Mouse (Mus musculus) neural tube, embryonic 15.5 days (tissue): ENCODE data around the gene Zmym4. TPM values are rescaled to one million over a fixed set of nuclear protein-coding genes. Genes with fewer than 3 reads are reported as not detected.
"Not testable (repeated sequence)": the region's sequence is repeated elsewhere in the genome, so short reads cannot be mapped to it uniquely, and the experiment has no call there.

ENCODE experiments used
- ATAC-seq: fragments of 200-750 bp; cut with Nextera tagmentation; 2 replicates; pipeline ENCODE4 v1.8.0; 2017; ENCODE audit warnings: mild to moderate bottlenecking, moderate TSS enrichment, moderate library complexity; ENCODE audit not compliant: low FRiP score
- H3K27ac ChIP-seq: fragments of 300-500 bp; sonication (generic); replicated peaks from 2 replicates; pipeline ENCODE4 v1.5.1; 2015; ENCODE audit warnings: mild to moderate bottlenecking, inconsistent platforms
- H3K27me3 ChIP-seq: fragments of 300-500 bp; sonication (generic); replicated peaks from 2 replicates; pipeline ENCODE4 v1.6.1; 2015; ENCODE audit warnings: inconsistent platforms
- H3K36me3 ChIP-seq: fragments of 300-500 bp; sonication (generic); 2 replicates; pipeline ENCODE4 v1.6.1; 2015; ENCODE audit warnings: inconsistent platforms
- H3K4me1 ChIP-seq: fragments of 300-500 bp; sonication (generic); 2 replicates; pipeline ENCODE4 v1.6.1; 2015; ENCODE audit warnings: inconsistent platforms
- H3K4me2 ChIP-seq: fragments of 300-500 bp; sonication (generic); 2 replicates; pipeline ENCODE4 v1.6.1; 2015; ENCODE audit warnings: inconsistent platforms, mild to moderate bottlenecking, moderate library complexity
- H3K4me3 ChIP-seq: fragments of 300-500 bp; sonication (generic); replicated peaks from 2 replicates; pipeline ENCODE4 v1.5.1; 2015; ENCODE audit warnings: mild to moderate bottlenecking, inconsistent platforms
- H3K9ac ChIP-seq: fragments of 300-500 bp; sonication (generic); replicated peaks from 2 replicates; pipeline ENCODE4 v1.6.1; 2015; ENCODE audit warnings: mild to moderate bottlenecking, inconsistent platforms
- H3K9me3 ChIP-seq: fragments of 300-500 bp; sonication (generic); replicated peaks from 2 replicates; pipeline ENCODE4 v1.6.1; 2016; ENCODE audit warnings: inconsistent platforms
- WGBS: fragments of 180-500 bp; shearing (Covaris S2); methylation state at CpG from one replicate; pipeline ENCODE4 v1.1.7; 2015; ENCODE audit warnings: mixed read lengths; 5-methylcytosine and 5-hydroxymethylcytosine counted together
- polyA plus RNA-seq: library from polyadenylated mRNA; unstranded; fragments of >200 nt; fragmentation: Nextera tagmentation; extraction: Ambion mirVana; gene quantifications from 2 replicates; pipeline ENCODE4 v1.2.1, GENCODE M21; 2015

Gene Zmym4
- 22.6 and 24.9 TPM in 2 replicates for polyA plus RNA-seq

DNA sequence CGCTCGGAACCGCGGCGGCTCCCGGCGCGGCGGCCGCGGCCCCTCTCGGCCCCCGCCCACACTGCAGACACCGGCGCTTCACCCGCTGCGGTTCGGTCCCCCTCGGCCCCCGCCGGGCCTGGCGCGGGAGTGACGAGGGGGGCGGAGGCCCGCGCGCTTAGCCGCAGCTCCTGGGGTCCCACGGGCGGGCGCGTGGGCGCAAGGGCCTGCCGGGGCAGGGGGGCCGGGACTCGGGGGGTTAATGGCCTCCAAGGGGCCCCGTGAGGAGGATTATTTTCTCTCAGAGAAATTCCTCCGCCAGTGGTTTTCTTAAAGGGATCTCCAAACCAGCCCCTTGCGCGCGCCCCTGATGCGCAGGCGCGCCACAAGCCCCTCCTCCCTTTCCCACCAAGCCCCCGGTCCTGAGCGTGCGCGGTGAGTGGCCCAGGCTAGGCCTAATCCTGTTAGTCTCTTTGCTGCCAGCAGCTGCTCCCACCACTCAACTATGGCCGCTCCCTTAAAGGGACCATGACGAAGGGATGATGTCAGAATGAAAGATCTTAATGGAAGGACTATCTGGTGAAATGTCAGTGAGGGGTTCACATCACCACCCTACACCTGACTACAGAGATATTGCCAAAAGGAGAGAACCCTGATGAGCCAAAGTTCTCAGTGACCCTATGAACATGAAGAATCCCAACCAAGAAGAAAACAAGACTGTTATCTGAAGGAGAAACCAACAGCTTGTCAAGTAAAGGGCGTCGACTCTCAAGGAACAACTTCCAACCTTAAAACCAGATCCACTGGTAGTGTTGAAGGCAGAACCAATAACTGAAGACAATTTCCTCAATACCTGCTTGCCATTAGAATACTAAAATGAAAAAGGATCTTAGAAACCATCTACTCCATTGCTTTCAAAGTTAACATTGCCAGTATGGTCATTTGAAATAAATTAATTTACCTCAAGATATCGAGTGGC lies at the start of gene Zmym4:
Gene Zmym4 (minus strand): TSS at position 272 of the 958 bp plus-strand sequence.
- H3K9ac ChIP-seq: peak within 1 kb of the TSS; percentile 91
- peak within 1 kb of the TSS; percentile 68 for H3K4me3 ChIP-seq
- H3K9me3 ChIP-seq: no peaks in the 10 kb centered on the region
- no peaks in the 10 kb centered on the region for H3K27me3 ChIP-seq
- no peaks in the 10 kb centered on the region for H3K36me3 ChIP-seq
- WGBS: 6% methylated on average over 51 of the region's 54 CpGs
- peaks cover 11% of the 10 kb centered on the region; the same call in 1 of the 2 replicates for H3K4me1 ChIP-seq
- peak within 1 kb of the TSS; percentile 99 for H3K27ac ChIP-seq
- ATAC-seq: peak; percentile 98
- H3K4me2 ChIP-seq: peak within 1 kb of the TSS; percentile 76

GRCm38 (mm10) chr4:127016366-127016765 lies 48.4 kb upstream of the Zmym4 start:
- H3K4me1 ChIP-seq: peaks cover 13% of the 10 kb centered on the region
- H3K4me3 ChIP-seq: no peak overlapping the region
- H3K27ac ChIP-seq: no peak overlapping the region
- no peaks in the 10 kb centered on the region for H3K9me3 ChIP-seq
- H3K4me2 ChIP-seq: no peak overlapping the region
- 83% methylated on average over 4 of the region's 4 CpGs for WGBS
- no peak for ATAC-seq
- H3K36me3 ChIP-seq: no peaks in the 10 kb centered on the region
- no peak overlapping the region for H3K9ac ChIP-seq
- no peaks in the 10 kb centered on the region for H3K27me3 ChIP-seq

GRCm38 (mm10) chr4:127015294-127015993 lies 47.5 kb upstream of the Zmym4 start:
- Histone ChIP-seq H3K4me3 (peak overlapping the region; percentile 34), H3K4me2 (peak overlapping the region; percentile 46), H3K27ac (peak overlapping the region; percentile 71; the same call in 1 of the 2 replicates)
- H3K4me1 ChIP-seq, H3K9me3 ChIP-seq, H3K27me3 ChIP-seq, H3K36me3 ChIP-seq, H3K9ac ChIP-seq: not testable (repeated sequence)
- peak; percentile 92 for ATAC-seq
- 12% methylated on average over 14 of the region's 26 CpGs for WGBS

- 13% methylated on average over 25 of the region's 25 CpGs for WGBS
- Histone ChIP-seq H3K4me2 (peak overlapping the region; percentile 62), H3K9me3 (no peaks in the 10 kb centered on the region), H3K9ac (peak overlapping the region; percentile 48), H3K4me3 (peak overlapping the region; percentile 35), H3K4me1 (peaks cover 28% of the 10 kb centered on the region), H3K27ac (peak overlapping the region; percentile 83), H3K27me3 (no peaks in the 10 kb centered on the region), H3K36me3 (no peaks in the 10 kb centered on the region)
- ATAC-seq: peak; percentile 90
Observed at GRCm38 (mm10) chr4:127005113-127005936, 37.4 kb upstream of the Zmym4 start.

DNA sequence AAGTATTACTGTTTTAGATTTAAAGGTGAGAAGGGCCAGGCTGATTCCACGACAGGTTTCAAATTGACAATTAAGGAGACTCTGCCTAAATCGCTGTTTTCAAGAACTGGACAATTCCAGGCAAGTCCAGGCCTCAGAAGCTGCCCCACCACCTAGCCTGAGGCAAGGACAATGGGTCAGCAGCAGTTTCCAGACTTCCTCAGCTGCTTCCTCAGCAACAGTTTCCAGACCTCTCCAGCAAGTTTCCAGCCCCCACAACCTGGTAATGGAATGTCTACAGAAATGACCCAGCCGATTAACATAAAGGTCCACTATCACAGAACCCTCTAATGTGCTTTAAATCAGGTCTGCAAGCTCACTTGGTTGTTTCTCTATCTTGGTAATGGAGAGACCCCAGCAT lies 36.4 kb upstream of the Zmym4 start:
- H3K9ac ChIP-seq: peak overlapping the region; percentile 48; the same call in 1 of the 2 replicates
- ATAC-seq: no peak
- peak overlapping the region; percentile 62 for H3K4me2 ChIP-seq

DNA sequence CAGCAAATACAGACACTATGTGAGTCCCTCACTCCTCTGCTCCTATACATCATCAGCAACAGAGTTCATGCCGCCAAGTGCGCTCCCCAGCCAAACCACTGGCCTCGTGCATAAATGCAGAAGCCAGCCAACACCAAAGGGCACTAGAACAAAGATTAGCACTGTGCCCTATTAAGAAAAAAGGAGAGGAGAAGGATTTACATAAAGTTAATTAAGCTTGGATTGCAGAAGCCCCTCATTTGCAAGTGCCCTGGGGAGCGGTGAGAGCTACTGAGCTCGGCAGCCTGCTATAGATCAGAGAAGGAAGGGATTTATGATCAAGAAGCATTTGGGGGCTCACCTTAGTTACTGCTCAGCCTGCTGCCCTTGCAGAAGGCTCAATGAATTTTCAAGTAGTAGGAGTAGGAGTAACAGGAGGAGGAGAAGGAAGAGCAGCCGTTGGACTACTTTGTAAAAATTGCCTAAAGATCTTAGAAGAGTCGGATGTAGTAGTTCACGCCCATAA lies 32.7 kb upstream of the Zmym4 start:
- H3K27ac ChIP-seq: no peak overlapping the region
- no peaks in the 10 kb centered on the region for H3K27me3 ChIP-seq
- H3K9me3 ChIP-seq: no peaks in the 10 kb centered on the region
- WGBS: 21% methylated on average over 8 of the region's 8 CpGs
- peak overlapping the region; percentile 25 for H3K4me2 ChIP-seq
- H3K4me1 ChIP-seq: peaks cover 25% of the 10 kb centered on the region
- ATAC-seq: 0 out of 2 replicates have a peak, but pooled peaks have one; percentile 19
- H3K4me3 ChIP-seq: no peak overlapping the region
- no peak overlapping the region for H3K9ac ChIP-seq
- no peaks in the 10 kb centered on the region for H3K36me3 ChIP-seq

More for the DNA sequence above, 36.4 kb upstream of the Zmym4 start:
- Histone ChIP-seq H3K4me3 (no peak overlapping the region), H3K4me1 (peaks cover 31% of the 10 kb centered on the region), H3K36me3 (no peaks in the 10 kb centered on the region), H3K27me3 (no peaks in the 10 kb centered on the region), H3K9me3 (no peaks in the 10 kb centered on the region), H3K27ac (peak overlapping the region; percentile 83)
- WGBS: 78% methylated on average over 3 of the region's 3 CpGs

DNA sequence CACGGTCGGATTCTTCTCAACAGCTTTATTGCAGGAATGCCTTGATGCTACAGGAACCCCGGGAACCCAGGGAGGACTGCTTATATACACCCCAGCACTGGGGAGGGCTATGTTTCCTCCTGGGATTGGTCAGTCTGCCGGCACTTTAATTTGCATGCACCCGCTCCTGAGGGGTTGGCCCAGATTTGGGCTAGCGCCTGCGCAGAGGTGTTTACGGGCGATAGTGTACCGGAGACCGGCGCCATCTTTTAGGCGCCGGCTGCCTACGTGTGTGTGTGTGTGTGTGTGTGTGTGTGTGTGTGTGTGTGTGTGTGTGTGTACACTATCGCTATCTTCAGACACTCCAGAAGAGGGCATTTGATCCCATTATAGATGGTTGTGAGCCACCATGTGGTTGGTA lies 31.4 kb upstream of the Zmym4 start:
- peaks cover 12% of the 10 kb centered on the region for H3K4me1 ChIP-seq
- H3K27me3 ChIP-seq, H3K36me3 ChIP-seq, H3K9ac ChIP-seq, ATAC-seq, H3K4me2 ChIP-seq, H3K4me3 ChIP-seq, H3K9me3 ChIP-seq, H3K27ac ChIP-seq: not testable (repeated sequence)
- 97% methylated on average over 16 of the region's 16 CpGs for WGBS

- Histone ChIP-seq H3K36me3 (no peaks in the 10 kb centered on the region), H3K9ac (no peak overlapping the region), H3K4me1 (no peaks in the 10 kb centered on the region), H3K27ac (no peak overlapping the region), H3K4me2 (no peak overlapping the region), H3K9me3 (no peaks in the 10 kb centered on the region), H3K4me3 (no peak overlapping the region), H3K27me3 (no peaks in the 10 kb centered on the region)
- ATAC-seq: no peak
- WGBS: 66% methylated on average over 5 of the region's 5 CpGs
Observed at GRCm38 (mm10) chr4:126992356-126992755, 24.4 kb upstream of the Zmym4 start.

GRCm38 (mm10) chr4:126990553-126990952 lies 22.6 kb upstream of the Zmym4 start:
- H3K9me3 ChIP-seq: no peaks in the 10 kb centered on the region
- no peaks in the 10 kb centered on the region for H3K36me3 ChIP-seq
- ATAC-seq: no peak
- H3K4me2 ChIP-seq: no peak overlapping the region
- H3K27me3 ChIP-seq: no peaks in the 10 kb centered on the region
- no peak overlapping the region for H3K9ac ChIP-seq
- H3K4me1 ChIP-seq: no peaks in the 10 kb centered on the region
- no peak overlapping the region for H3K27ac ChIP-seq
- no peak overlapping the region for H3K4me3 ChIP-seq

- no peak for ATAC-seq
- Histone ChIP-seq H3K27ac (no peak overlapping the region), H3K9ac (no peak overlapping the region), H3K4me2 (no peak overlapping the region), H3K4me1 (no peaks in the 10 kb centered on the region), H3K9me3 (no peaks in the 10 kb centered on the region), H3K27me3 (no peaks in the 10 kb centered on the region), H3K4me3 (no peak overlapping the region), H3K36me3 (no peaks in the 10 kb centered on the region)
- WGBS: 72% methylated on average over 4 of the region's 4 CpGs
Observed at GRCm38 (mm10) chr4:126988503-126988902, 20.6 kb upstream of the Zmym4 start.

DNA sequence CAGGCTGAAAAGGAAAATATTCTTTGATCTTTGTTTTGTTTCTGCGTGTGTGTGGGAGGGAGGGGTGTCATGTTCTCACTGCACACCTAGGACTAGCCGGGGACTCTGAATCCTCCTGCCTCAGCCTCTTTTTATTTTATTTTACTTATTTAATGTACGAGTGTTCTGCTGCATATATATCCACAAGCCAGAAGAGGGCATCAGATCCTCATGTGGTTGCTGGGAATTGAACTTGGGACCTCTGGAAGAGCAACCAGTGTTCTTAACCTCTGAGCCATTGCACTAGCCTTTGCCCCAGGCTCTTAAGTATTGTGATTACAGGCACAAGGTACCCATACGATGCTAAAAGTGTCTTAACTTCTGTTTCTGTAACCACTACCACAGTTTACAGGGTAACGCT lies 18.8 kb upstream of the Zmym4 start:
- ATAC-seq: no peak
- Histone ChIP-seq H3K9me3 (no peaks in the 10 kb centered on the region), H3K36me3 (no peaks in the 10 kb centered on the region), H3K27ac (no peak overlapping the region), H3K4me2 (no peak overlapping the region), H3K9ac (no peak overlapping the region), H3K4me3 (no peak overlapping the region), H3K27me3 (no peaks in the 10 kb centered on the region), H3K4me1 (no peaks in the 10 kb centered on the region)
- WGBS: 86% methylated on average over 5 of the region's 5 CpGs
